In the genomic region with DNA sequence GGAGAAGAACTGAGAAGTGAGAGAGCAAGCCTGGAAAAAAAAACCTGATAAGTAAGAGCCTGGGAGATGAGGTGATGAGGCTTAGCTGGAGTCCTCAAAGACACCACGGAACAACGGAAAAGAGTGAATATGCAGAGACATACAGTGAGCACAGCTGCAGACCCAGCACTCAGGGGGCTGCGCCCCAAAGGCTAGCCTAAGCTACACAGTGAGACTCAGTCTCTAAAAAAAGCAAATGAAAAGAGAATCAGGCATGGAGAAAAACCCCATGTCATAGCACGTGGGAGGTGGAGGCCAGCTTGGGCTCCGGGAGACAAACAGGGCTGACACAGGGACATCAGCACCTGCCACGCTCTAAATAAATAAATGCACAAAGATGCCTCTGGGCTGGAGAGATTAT, we compare ENCODE assay signal across 21 mouse cellular contexts. TPM values are rescaled to one million over a fixed set of nuclear protein-coding genes. Genes with fewer than 3 reads are reported as not detected.
DNase-seq lines count a peak whose midpoint lies in the region; ATAC-seq and TF ChIP-seq lines count a peak whose summit lies in the region.
"Had no signal": no experiment of that assay in that cellular context is flagged by ENCODE, and none has a peak within 500 bp of the region (broad histone marks: within the 10 kb centered on the region; RNA-seq: fewer than 3 reads in every experiment).

No protein-coding gene starts in this region.

- 38% methylated on average over 6 of the region's 6 CpGs for WGBS in heart, embryonic 11.5 days (ENCODE audit: insufficient replicate concordance)
- 64% methylated on average over 6 of the region's 6 CpGs for WGBS in intestine, embryonic 16.5 days
- 71% methylated on average over 6 of the region's 6 CpGs for WGBS in intestine, postnatal 0 days

- no peaks in the 10 kb centered on the region for H3K27me3 ChIP-seq in heart, embryonic 11.5 days (ENCODE audit: control insufficient read depth, insufficient read depth, low read length)
- H3K27me3 ChIP-seq in intestine, embryonic 16.5 days (replicated peaks; ENCODE audit: control insufficient read depth, insufficient read depth, low read length): no peaks in the 10 kb centered on the region
- no peaks in the 10 kb centered on the region for H3K27me3 ChIP-seq in intestine, postnatal 0 days (replicated peaks; ENCODE audit: control insufficient read depth, insufficient read depth, low read length)
- H3K27me3 ChIP-seq in testis, adult 2 months (ENCODE audit: control insufficient read depth, insufficient read depth, low read length): no peaks in the 10 kb centered on the region
- H3K27me3 ChIP-seq: embryonic facial prominence, embryonic 15.5 days; forebrain, embryonic 12.5 days; hindbrain, embryonic 13.5 days; midbrain, embryonic 12.5 days had no signal

- H3K27ac ChIP-seq in heart, embryonic 11.5 days (ENCODE audit: low read depth, low read length): peak overlapping the region; percentile 43; the same call in 1 of the 2 replicates
- H3K27ac ChIP-seq in intestine, embryonic 16.5 days (ENCODE audit: low read length): peak overlapping the region; percentile 24; the same call in 1 of the 2 replicates
- H3K27ac ChIP-seq in intestine, postnatal 0 days (ENCODE audit: low read depth, low read length): no peak overlapping the region
- H3K27ac ChIP-seq in testis, adult 2 months (ENCODE audit: control insufficient read depth, insufficient read depth, low read depth, low read length): peak overlapping the region; percentile 51; the same call in 1 of the 2 replicates
- H3K27ac ChIP-seq: embryonic facial prominence, embryonic 15.5 days; forebrain, embryonic 12.5 days; heart, adult 2 months; hindbrain, embryonic 13.5 days; liver, embryonic 14.5 days; midbrain, embryonic 12.5 days had no signal

- no peaks in the 10 kb centered on the region for H3K9me3 ChIP-seq in heart, embryonic 11.5 days (replicated peaks; ENCODE audit: control insufficient read depth, low read length)
- H3K9me3 ChIP-seq in intestine, embryonic 16.5 days (ENCODE audit: control insufficient read depth, low read length): no peaks in the 10 kb centered on the region
- no peaks in the 10 kb centered on the region for H3K9me3 ChIP-seq in intestine, postnatal 0 days (ENCODE audit: control insufficient read depth)
- H3K9me3 ChIP-seq: embryonic facial prominence, embryonic 15.5 days; forebrain, embryonic 12.5 days; hindbrain, embryonic 13.5 days; midbrain, embryonic 12.5 days had no signal

- H3K9ac ChIP-seq in heart, embryonic 11.5 days (ENCODE audit: low read depth, low read length): no peak overlapping the region
- no peak overlapping the region for H3K9ac ChIP-seq in intestine, embryonic 16.5 days (ENCODE audit: low read depth, low read length)
- H3K9ac ChIP-seq in intestine, postnatal 0 days (ENCODE audit: low read depth, low read length): no peak overlapping the region
- H3K9ac ChIP-seq: embryonic facial prominence, embryonic 15.5 days; forebrain, embryonic 12.5 days; forebrain, postnatal 0 days; hindbrain, embryonic 13.5 days; liver, embryonic 14.5 days; midbrain, embryonic 12.5 days had no signal

- ATAC-seq in heart, embryonic 11.5 days (replicated peaks; ENCODE audit: insufficient number of reproducible peaks, low FRiP score, low TSS enrichment): no peak
- no peak for ATAC-seq in intestine, embryonic 16.5 days
- no peak for ATAC-seq in intestine, postnatal 0 days
- ATAC-seq in frontal cortex, adult (ENCODE audit: low TSS enrichment): no peak
- ATAC-seq: activated CD4-positive, CD25-positive, alpha-beta regulatory T cell, adult 4 months; CD4-positive, CD25-positive, alpha-beta regulatory T cell, adult 4 months; forebrain, postnatal 0 days had no signal

- no peak for TF ChIP-seq CTCF in intestine, postnatal 0 days (IDR thresholded peaks at IDR 0.05; ENCODE audit: low read depth)
- no peak for TF ChIP-seq CTCF in testis, adult 2 months (IDR thresholded peaks at IDR 0.05; ENCODE audit: control insufficient read depth, insufficient read depth, insufficient replicate concordance, low read depth, low read length)

- TF ChIP-seq POLR2A in testis, adult 2 months (IDR thresholded peaks at IDR 0.05; ENCODE audit: control insufficient read depth, low read depth, low read length): no peak

- intact Hi-C loops in heart, postnatal 10 days (cut with DNase I): no loop called here

- DNase-seq in heart, postnatal 10 days: no peak
- DNase-seq in testis, postnatal 10 days (ENCODE audit: low spot score): no peak
- DNase-seq: cerebellum, adult 18-20 months; cerebellum, postnatal 10 days; forebrain, postnatal 0 days; layer of hippocampus, postnatal 36 days; left cerebral cortex, postnatal 4 days had no signal

- no peaks in the 10 kb centered on the region for H3K36me3 ChIP-seq in heart, embryonic 11.5 days (ENCODE audit: control insufficient read depth, insufficient read depth, low read length)
- H3K36me3 ChIP-seq in intestine, embryonic 16.5 days (ENCODE audit: control insufficient read depth, insufficient read depth, low read length): no peaks in the 10 kb centered on the region
- no peaks in the 10 kb centered on the region for H3K36me3 ChIP-seq in intestine, postnatal 0 days (ENCODE audit: control insufficient read depth, insufficient read depth)
- no peaks in the 10 kb centered on the region for H3K36me3 ChIP-seq in testis, adult 2 months (ENCODE audit: control insufficient read depth, insufficient read depth, low read length)
- H3K36me3 ChIP-seq: embryonic facial prominence, embryonic 15.5 days; forebrain, embryonic 12.5 days; hindbrain, embryonic 13.5 days; midbrain, embryonic 12.5 days had no signal

- H3K4me3 ChIP-seq in heart, embryonic 11.5 days (ENCODE audit: low read depth, low read length): no peak overlapping the region
- no peak overlapping the region for H3K4me3 ChIP-seq in intestine, embryonic 16.5 days (ENCODE audit: low read length)
- H3K4me3 ChIP-seq in intestine, postnatal 0 days (ENCODE audit: low read depth, low read length): no peak overlapping the region
- H3K4me3 ChIP-seq in testis, adult 2 months (ENCODE audit: control insufficient read depth, low read depth, low read length): no peak overlapping the region
- H3K4me3 ChIP-seq: embryonic facial prominence, embryonic 15.5 days; forebrain, embryonic 12.5 days; heart, adult 2 months; hindbrain, embryonic 13.5 days; megakaryocyte, embryonic 14.5 days; midbrain, embryonic 12.5 days had no signal

- H3K4me1 ChIP-seq in heart, embryonic 11.5 days (ENCODE audit: control insufficient read depth, insufficient read depth, low read length): peaks cover 14% of the 10 kb centered on the region
- peaks cover 12% of the 10 kb centered on the region for H3K4me1 ChIP-seq in intestine, embryonic 16.5 days (ENCODE audit: control insufficient read depth, insufficient read depth, low read length)
- H3K4me1 ChIP-seq in intestine, postnatal 0 days (replicated peaks; ENCODE audit: control insufficient read depth, insufficient read depth, low read length): peaks cover 3% of the 10 kb centered on the region; the same call in 1 of the 2 replicates
- H3K4me1 ChIP-seq in testis, adult 2 months (ENCODE audit: control insufficient read depth, insufficient read depth, low read length): peaks cover 10% of the 10 kb centered on the region

- H3K4me2 ChIP-seq in heart, embryonic 11.5 days: no peak overlapping the region
- H3K4me2 ChIP-seq in intestine, embryonic 16.5 days (ENCODE audit: low read depth, low read length): no peak overlapping the region
- no peak overlapping the region for H3K4me2 ChIP-seq in intestine, postnatal 0 days (replicated peaks; ENCODE audit: low read depth)
- H3K4me2 ChIP-seq: embryonic facial prominence, embryonic 15.5 days; forebrain, embryonic 12.5 days; hindbrain, embryonic 13.5 days; midbrain, embryonic 12.5 days had no signal

RNA-seq across cellular contexts. Expression of a gene that starts 14.4 kb away (rescaled TPM):
- 19.6 and 21.6 TPM in 2 replicates for polyA plus RNA-seq in heart, embryonic 11.5 days (2014; fragmentation: Nextera tagmentation; extraction: Ambion mirVana)
- 10 to 100 TPM; 35.8 to 39.7 TPM for total RNA-seq in heart, postnatal 10 days (2021)
- 12.0 and 12.8 TPM in 2 replicates for polyA plus RNA-seq in intestine, embryonic 16.5 days (2015; fragmentation: Nextera tagmentation; extraction: Ambion mirVana)
- polyA plus RNA-seq in intestine, postnatal 0 days (2015; fragmentation: Nextera tagmentation; extraction: Ambion mirVana): 8.9 and 9.5 TPM in 2 replicates
- 7.2 and 9.1 TPM in 2 replicates for polyA plus RNA-seq in testis, adult 2 months (2012; rRNA removed)
